Mouse (Mus musculus) lung, adult 2 months (tissue): ENCODE data around the gene Emc1.

Source experiments
- CTCF ChIP-seq: fragments of 200-500 bp; IDR thresholded peaks from 2 replicates; pipeline ENCODE4 v1.5.1; 2011; ENCODE audit warnings: mild to moderate bottlenecking, low read length, control low read depth; ENCODE audit not compliant: insufficient read depth
- POLR2A ChIP-seq: fragments of 200-500 bp; IDR thresholded peaks from 2 replicates; pipeline ENCODE4 v1.6.1; 2011; ENCODE audit warnings: low read depth, mild to moderate bottlenecking, control low read depth, low read length, borderline replicate concordance; ENCODE audit errors: extremely low read depth

DNA sequence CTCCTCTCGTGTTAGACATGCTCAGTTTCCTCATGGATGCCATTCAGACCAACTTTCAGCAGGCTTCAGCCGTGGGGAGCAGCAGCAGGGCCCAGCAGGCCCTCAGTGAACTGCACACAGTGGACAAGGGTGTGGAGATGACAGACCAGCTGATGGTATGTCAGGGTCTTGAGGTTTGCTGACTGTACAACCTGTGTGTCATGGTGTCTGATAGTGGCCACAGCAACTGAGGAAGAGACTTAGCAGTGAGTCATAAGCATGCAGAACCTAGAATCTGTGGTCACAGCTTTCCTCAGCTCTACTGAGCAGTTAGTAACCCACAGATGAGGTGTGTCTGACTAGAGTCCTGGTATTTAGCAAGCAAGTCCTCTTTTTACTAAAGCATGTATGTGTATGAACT, 70.0 kb downstream of the Emc1 start:
- no peak for TF ChIP-seq CTCF
- no peak for TF ChIP-seq POLR2A
